Mouse (Mus musculus): ENCODE measurements at regions not wholly inside any gene's neighbourhood (a gene's known extent, or its start where the extent isn't known, plus 50 kb on each side); places are given as distances from the start of the nearest gene placed in this dataset.

DNA sequence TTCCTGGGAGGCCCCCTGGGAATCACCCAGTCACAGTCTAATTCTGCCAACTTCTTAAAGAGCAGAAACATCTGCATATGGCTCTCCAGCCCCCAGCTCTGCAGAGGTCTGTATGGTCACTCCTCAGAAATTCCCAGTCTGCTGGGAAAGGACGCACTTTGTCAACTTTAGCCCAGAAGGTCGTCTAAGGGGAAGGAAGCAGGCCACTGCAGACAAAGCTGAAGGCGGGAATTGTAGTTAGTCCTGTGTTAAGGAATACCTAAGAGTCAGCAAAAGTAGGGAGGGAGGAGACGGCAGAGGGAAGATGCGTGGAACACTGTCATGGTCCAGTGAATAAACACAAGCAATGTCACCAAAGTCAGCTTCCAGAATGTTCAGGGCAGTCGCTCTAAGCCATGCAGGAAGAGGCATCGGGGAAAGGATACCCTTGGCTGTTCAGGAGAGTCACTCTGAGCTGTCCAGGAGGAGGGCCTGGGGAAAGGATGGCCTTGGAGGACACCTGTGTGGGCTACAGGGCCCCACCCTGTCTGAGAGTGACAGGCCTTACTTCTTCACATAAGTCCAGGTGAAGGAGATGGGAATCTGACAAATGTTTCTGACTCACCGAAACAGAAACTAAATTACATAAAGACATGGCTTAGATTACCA lies 230.1 kb upstream of the Adgrl2 start:
- Histone ChIP-seq H3K27me3 (ENCODE audit: poor library complexity, severe bottlenecking) (peaks cover 15% of the 10 kb centered on the region), H3K4me1 (peaks cover 37% of the 10 kb centered on the region), H3K36me3 (replicated peaks) (no peaks in the 10 kb centered on the region), H3K9me3 (no peaks in the 10 kb centered on the region), H3K4me3 (no peak overlapping the region), H3K27ac (peak overlapping the region; percentile 59; the same call in 1 of the 2 replicates)
- DNase-seq (ENCODE audit: extremely low spot score, low spot score) = no peak
- WGBS = 52% methylated on average over 8 of the region's 8 CpGs

DNA sequence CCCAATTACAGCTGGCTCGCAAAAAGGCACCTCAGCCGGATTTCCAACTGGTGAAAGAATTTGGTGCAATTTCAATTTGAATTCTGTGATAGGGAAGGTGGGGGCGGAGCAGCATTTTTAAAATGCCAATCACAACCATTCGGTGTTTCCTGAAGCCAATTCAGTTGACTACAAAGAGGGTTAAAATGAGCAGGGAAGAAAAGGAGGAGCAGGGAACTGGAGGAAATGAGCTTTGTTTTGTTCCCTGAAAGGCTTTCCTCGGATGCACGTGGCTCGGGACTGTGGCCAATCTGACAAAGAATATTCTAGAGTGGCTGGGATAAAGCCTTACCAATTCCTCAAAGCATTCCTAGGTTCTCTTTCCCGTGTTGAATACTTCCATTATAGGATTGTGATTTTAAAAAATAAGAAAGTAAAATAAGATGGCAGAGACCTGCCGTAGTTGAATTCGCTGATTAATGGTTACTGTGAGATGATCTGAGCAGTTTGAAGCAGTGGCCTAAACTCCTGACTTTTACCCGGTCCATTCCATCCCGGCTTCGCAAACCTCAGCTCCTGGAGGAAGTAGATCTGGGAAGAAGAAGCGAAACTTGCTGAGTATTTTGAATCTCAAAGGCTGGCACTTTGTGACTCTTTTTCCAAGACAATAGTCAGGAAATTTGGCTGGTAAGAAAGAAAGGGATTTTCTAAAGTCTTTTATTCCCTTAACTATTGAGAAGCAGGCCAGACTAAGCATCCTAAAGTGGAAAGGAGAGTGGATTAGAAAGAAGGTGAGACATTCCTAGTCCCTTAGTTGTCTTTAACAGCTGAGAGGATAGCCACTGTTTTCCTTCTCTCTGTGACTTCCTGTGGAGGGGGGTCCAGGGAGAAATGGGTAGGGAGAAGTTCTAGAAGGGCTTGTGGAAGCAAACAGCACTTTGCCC lies 229.3 kb upstream of the Adgrl2 start:
- Histone ChIP-seq H3K4me3 (no peak overlapping the region), H3K27me3 (ENCODE audit: poor library complexity, severe bottlenecking) (peaks cover 15% of the 10 kb centered on the region), H3K4me1 (peaks cover 37% of the 10 kb centered on the region), H3K27ac (peak overlapping the region; percentile 59; the same call in 1 of the 2 replicates), H3K9me3 (no peaks in the 10 kb centered on the region), H3K36me3 (replicated peaks) (no peaks in the 10 kb centered on the region)
- no peak for DNase-seq (ENCODE audit: extremely low spot score, low spot score)
- 29% methylated on average over 14 of the region's 14 CpGs for WGBS

DNA sequence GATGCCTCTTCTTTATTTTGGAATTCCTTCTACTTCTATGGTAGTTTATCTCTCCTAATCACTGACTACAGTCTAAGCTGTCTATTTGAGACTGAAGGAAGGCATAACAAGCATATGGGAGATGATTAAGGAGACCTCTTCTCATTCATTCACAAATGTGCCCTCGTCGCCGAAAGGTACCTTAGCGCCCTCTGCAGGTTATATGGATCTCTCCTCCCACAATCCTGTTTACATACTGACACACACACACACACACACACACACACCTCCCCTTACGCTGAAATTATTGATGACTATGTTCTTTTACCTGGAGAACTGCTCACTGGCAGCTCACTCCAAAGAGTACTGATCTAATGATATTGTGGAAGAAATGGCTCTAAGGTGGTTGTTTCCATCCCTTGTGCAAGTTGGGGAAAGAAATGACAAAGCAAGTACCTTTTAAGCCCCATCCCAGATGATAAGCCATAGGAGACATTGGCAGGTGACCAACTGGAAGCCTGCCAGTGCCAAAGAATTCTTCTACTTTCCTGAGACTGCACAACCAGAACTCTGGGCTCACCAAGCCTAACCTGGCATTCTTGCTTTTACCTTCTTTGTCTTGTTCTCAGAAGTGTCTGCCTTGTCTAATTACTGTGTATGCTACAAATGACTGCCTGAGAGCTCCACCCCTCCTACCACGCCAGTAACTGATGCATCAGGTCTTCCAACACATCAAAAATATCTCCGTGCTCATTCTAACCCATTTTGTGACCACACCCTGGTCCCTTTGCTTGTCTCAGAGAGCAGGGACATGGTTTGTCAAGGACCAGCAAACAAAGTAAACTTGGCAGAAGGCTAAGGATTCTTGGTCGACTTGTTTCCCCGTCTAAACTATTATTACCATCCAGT lies 227.8 kb upstream of the Adgrl2 start:
- no peak overlapping the region for H3K4me3 ChIP-seq
- H3K27me3 ChIP-seq (ENCODE audit: poor library complexity, severe bottlenecking) = peaks cover 15% of the 10 kb centered on the region
- H3K9me3 ChIP-seq = no peaks in the 10 kb centered on the region
- no peak overlapping the region for H3K27ac ChIP-seq
- 93% methylated on average over 9 of the region's 9 CpGs for WGBS
- no peak for DNase-seq (ENCODE audit: extremely low spot score, low spot score)
- peaks cover 37% of the 10 kb centered on the region for H3K4me1 ChIP-seq
- no peaks in the 10 kb centered on the region for H3K36me3 ChIP-seq (replicated peaks)

DNA sequence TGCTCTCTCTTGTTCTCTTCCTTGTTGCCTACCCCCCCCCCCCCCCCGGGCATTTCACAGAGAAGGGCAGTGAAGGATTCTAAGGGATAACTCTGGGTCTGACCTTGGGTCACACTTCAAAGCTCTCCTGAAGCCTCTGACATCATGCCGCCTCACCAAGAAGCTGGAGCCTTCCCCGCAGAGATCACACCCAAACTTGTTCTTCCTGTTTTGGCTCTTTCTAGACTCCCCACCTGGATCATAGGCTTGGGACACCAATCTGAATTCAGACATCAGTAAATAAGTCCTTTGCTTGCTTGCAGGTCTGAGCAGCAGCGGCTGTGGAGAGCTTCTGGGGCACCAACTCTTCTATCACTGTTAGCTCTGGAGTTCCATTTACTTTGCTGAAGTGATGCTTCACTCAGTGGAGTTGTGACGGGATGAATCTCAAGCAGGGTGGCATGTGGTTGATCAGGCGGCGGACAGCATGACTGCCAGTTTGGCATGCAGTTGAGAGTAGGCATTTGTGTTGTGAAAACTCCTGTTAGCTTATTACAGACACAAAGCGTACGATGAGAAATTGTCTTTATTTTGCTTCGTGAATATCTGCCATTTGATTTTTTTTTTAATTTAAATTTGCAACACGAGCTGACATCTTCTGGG lies 226.5 kb upstream of the Adgrl2 start:
- peaks cover 15% of the 10 kb centered on the region for H3K27me3 ChIP-seq (ENCODE audit: poor library complexity, severe bottlenecking)
- no peak overlapping the region for H3K27ac ChIP-seq
- 83% methylated on average over 11 of the region's 11 CpGs for WGBS
- no peaks in the 10 kb centered on the region for H3K36me3 ChIP-seq (replicated peaks)
- no peaks in the 10 kb centered on the region for H3K9me3 ChIP-seq
- H3K4me1 ChIP-seq = peaks cover 37% of the 10 kb centered on the region
- no peak for DNase-seq (ENCODE audit: extremely low spot score, low spot score)
- no peak overlapping the region for H3K4me3 ChIP-seq

DNA sequence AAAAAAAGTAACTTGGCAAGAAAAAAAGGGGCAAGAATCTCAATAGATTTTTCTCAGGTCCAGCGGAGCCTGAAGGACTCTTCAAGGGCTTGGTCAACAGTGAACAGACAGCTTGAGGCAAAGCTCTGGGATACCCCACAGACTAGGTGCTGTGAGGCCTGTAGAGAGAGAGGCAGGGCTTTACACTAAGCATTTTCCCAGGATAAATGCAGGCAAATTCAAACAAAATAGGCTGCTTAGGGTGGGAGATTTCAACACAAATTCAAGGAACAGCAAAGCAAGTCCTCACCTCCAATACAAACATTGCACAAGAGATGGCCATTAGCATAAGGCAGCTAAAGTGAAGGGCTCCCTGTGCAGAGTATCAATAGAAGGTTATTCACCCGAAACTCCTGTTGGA lies 225.3 kb upstream of the Adgrl2 start:
- DNase-seq (ENCODE audit: extremely low spot score, low spot score) = no peak
- H3K36me3 ChIP-seq (replicated peaks) = no peaks in the 10 kb centered on the region
- H3K9me3 ChIP-seq = no peaks in the 10 kb centered on the region
- H3K4me3 ChIP-seq = no peak overlapping the region
- WGBS = 80% methylated on average over 2 of the region's 2 CpGs
- no peak overlapping the region for H3K27ac ChIP-seq
- H3K4me1 ChIP-seq = peaks cover 33% of the 10 kb centered on the region
- H3K27me3 ChIP-seq (ENCODE audit: poor library complexity, severe bottlenecking) = peaks cover 9% of the 10 kb centered on the region

DNA sequence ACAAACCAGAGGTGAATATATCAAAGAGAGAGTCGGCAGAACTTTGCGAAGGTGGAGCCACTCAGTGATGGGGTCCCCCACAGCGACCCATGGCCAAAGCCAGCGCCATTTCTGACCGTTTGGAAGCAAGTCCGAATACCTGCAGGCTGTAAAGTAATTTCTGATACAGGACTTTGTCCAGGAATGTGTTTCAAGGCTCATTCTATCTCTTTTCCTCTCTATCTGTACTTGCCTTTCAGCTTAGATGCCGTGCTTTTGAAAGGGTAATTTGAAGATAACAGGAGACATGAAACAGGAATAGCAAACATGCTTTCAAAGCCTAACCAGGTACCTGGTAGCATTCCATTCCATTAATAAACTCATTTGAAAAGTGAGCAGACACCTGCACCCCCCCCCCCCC lies 221.6 kb upstream of the Adgrl2 start:
- Histone ChIP-seq H3K36me3 (replicated peaks) (no peaks in the 10 kb centered on the region), H3K27me3 (ENCODE audit: poor library complexity, severe bottlenecking) (no peaks in the 10 kb centered on the region), H3K27ac (no peak overlapping the region), H3K4me1 (peaks cover 12% of the 10 kb centered on the region), H3K9me3 (no peaks in the 10 kb centered on the region), H3K4me3 (no peak overlapping the region)
- no peak for DNase-seq (ENCODE audit: extremely low spot score, low spot score)
- WGBS = 91% methylated on average over 7 of the region's 7 CpGs

DNA sequence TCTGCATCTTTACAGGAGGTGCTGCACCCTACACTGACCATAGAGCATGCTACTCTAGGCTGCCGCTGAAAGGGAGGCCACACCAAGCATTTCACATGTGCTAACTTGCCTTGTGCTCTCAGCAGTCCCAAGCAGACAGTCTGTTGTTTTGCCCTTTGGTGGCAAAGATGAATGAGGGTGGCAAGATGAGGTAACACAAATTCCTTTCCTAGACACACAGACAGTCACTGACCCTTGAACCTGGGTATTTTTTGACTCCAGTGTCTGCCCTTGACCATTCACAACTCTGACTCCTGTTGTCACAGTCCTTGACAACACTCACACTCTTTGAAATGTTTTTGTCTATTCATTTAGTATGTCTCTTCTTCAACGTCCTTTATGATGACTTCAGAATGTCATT lies 218.9 kb upstream of the Adgrl2 start:
- H3K4me3 ChIP-seq = no peak overlapping the region
- H3K27me3 ChIP-seq (ENCODE audit: poor library complexity, severe bottlenecking) = no peaks in the 10 kb centered on the region
- H3K9me3 ChIP-seq = no peaks in the 10 kb centered on the region
- H3K4me1 ChIP-seq = peaks cover 5% of the 10 kb centered on the region
- WGBS = 84% methylated on average over 2 of the region's 2 CpGs
- no peak overlapping the region for H3K27ac ChIP-seq
- no peak for DNase-seq (ENCODE audit: extremely low spot score, low spot score)
- H3K36me3 ChIP-seq (replicated peaks) = no peaks in the 10 kb centered on the region

DNA sequence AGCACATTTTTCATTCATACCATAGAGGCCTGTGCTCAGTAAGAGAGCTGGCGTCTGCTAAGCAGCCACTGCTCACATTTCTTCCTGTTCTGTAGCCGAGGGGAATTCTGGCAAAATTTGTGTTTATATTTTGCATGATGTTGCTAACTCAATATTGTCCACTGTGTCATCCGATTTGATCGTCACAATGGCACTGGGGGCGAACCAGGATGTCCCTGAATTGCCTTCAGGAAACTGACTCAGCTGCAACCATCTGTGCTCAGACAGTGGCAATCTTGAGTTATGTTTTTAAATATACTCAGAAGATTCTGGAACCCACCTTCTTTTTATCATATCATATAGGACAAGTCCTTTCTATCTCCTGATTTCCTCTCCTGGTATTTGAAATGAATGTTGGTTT lies 213.1 kb upstream of the Adgrl2 start:
- peaks cover 17% of the 10 kb centered on the region for H3K4me1 ChIP-seq
- DNase-seq (ENCODE audit: extremely low spot score, low spot score) = no peak
- no peaks in the 10 kb centered on the region for H3K9me3 ChIP-seq
- 86% methylated on average over 5 of the region's 5 CpGs for WGBS
- H3K27ac ChIP-seq = 0 out of 2 replicates have a peak overlapping the region, but pooled peaks have one; percentile 25
- no peaks in the 10 kb centered on the region for H3K36me3 ChIP-seq (replicated peaks)
- no peaks in the 10 kb centered on the region for H3K27me3 ChIP-seq (ENCODE audit: poor library complexity, severe bottlenecking)
- H3K4me3 ChIP-seq = no peak overlapping the region

DNA sequence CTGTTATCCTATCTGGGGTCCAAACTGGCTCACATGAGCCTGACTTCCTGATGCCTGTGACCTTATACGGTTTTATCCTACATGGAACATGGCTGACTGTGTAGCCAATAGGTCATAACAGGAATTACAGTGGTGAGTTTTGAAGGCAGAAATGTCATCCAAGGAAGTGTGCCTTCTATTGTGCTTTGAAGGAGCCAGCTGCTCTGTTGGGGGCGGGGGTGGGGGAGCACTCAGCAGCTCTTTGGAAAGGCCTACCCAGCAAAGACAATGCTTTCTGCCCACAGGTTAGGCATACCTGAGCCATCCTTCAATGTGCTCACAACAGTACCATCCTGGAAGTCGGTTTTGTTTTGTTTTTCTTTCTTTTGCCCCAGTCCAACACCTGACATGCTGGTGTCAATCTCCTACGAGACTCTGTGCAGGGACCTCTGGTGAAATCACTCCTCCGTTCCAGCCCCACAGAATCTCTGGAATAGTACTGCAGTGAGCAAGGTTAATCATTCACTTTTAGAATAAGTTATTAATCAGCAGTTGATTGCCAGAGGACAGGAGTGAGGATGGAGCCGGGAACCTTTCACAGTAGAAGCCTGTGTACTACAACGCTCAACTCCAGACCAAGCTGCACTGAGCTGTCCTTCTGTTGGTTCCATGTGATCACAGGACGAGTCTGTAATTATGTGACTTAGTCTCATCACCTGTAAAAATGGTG lies 206.3 kb upstream of the Adgrl2 start:
- Histone ChIP-seq H3K27ac (no peak overlapping the region), H3K4me1 (peaks cover 11% of the 10 kb centered on the region), H3K27me3 (ENCODE audit: poor library complexity, severe bottlenecking) (no peaks in the 10 kb centered on the region), H3K9me3 (no peaks in the 10 kb centered on the region), H3K36me3 (replicated peaks) (no peaks in the 10 kb centered on the region), H3K4me3 (no peak overlapping the region)
- no peak for DNase-seq (ENCODE audit: extremely low spot score, low spot score)
- WGBS = 89% methylated on average over 8 of the region's 8 CpGs

DNA sequence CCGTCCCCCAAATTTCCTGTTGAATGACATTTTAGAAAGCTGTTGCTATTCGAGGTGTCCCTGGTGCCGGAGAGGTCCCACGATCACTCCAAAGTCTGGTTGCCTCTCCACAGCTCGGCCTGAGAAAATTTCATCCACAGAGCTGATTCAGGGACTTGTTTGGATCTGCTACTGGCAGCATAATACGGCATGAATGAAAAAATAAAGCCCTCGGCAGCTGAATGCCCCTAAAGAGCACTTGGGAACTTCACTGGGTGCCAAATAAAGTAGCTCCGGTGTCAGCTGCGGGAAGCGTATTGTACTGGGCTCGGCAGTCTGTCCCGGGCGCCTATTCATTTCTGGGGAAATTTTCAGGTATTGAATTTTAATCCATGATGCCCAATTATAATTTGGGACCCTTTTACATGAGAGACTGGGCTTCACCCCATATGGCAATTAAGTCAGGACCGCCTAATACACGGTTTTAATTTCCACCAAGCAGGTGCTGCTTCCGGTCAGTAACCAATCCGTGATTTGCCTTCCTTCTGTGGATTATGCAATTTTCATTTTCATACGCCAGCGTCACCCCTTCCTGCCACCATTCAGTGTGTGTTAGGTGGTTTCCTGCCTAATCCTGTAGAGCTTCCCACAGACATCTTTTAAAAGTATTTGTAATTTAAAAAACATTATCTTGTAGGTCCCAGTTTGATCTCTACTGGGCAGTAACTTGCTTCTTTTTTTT lies 200.7 kb upstream of the Adgrl2 start:
- Histone ChIP-seq H3K4me1 (peaks cover 33% of the 10 kb centered on the region), H3K27ac (peak overlapping the region; percentile 69), H3K36me3 (replicated peaks) (no peaks in the 10 kb centered on the region), H3K9me3 (no peaks in the 10 kb centered on the region), H3K4me3 (peak overlapping the region; percentile 32; the same call in 1 of the 2 replicates), H3K27me3 (ENCODE audit: poor library complexity, severe bottlenecking) (no peaks in the 10 kb centered on the region)
- 50% methylated on average over 19 of the region's 19 CpGs for WGBS
- DNase-seq (ENCODE audit: extremely low spot score, low spot score) = no peak

DNA sequence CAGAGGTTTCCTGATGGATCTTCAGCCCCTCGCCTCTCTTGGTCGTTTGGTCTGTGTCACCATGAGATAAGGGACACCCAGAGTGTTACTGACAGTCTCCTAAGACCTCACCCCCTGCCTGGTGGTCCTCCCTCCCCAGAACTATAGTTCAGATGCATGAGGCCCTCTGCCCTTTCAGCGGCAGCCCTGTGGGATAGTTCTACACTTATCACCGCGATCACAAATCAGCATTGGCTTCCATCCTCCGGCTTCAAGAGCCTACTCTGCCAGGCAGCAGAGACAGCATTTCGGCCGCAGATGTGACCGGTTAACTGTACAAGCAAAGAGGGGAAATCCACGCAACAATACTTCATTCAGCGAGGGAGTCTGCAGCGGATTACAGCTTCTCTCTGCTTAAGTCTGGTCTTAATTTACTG lies 193.8 kb upstream of the Adgrl2 start:
- H3K4me3 ChIP-seq = peak overlapping the region; percentile 27
- 21% methylated on average over 12 of the region's 12 CpGs for WGBS
- no peaks in the 10 kb centered on the region for H3K36me3 ChIP-seq (replicated peaks)
- peaks cover 48% of the 10 kb centered on the region for H3K4me1 ChIP-seq
- H3K27ac ChIP-seq = peak overlapping the region; percentile 77
- peaks cover 24% of the 10 kb centered on the region; the same call in 1 of the 2 replicates for H3K27me3 ChIP-seq (ENCODE audit: poor library complexity, severe bottlenecking)
- no peaks in the 10 kb centered on the region for H3K9me3 ChIP-seq
- DNase-seq (ENCODE audit: extremely low spot score, low spot score) = peak; percentile 57
